Mouse (Mus musculus): Measurements from ENCODE around the gene Hey2. TPM values are rescaled to one million over a fixed set of nuclear protein-coding genes. Genes with fewer than 3 reads are reported as not detected.

Gene Hey2
- 2.3 TPM for polyA plus RNA-seq (2014; fragmentation: Illumina TruSeq; extraction: RNeasy Lipid Tissue Mini Kit (QIAGEN cat#74804); ENCODE audit: low read depth, low replicate concordance)

DNA sequence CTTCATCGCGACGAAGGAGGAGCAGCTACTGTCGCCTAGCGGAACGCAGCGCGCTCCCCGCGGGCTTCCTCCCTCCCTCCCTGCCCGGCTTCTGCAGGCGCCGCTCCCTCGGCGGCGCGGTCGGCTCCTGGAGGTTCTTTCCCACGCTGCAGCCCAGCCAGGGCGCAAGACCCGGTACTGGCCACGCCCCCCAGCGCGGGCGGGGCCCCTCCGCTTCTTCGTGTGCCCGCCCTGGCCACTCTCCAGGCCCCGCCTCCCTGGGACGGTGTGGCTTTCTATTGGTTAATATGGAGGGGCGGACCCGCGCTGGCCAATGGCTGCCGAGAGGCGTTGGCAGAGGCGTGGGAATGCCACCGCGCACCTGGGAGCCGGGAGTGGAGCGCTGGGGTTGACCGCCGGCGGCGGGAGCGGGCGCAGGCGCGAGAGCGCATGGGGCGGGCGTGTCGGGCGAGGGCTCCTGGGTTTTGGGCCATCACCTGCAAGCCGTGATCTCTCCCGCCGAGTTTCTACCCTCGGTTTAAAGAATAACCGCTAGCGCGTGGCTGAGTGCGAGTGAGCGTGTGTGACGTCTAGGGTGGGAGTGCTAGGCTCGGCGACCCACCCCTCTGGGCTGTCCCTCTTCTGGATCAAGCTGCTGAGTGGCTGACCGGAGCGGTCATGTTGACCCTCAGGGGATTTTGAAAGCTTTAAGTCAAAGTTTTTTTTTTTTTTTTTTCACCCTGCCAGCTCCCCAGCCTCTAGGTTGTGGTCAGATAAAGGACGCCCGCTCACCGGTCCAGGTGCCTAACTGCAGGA, at the start of gene Hey2:
Hey2 (minus strand) TSS at position 159 of the 795 bp plus-strand sequence.

DNA sequence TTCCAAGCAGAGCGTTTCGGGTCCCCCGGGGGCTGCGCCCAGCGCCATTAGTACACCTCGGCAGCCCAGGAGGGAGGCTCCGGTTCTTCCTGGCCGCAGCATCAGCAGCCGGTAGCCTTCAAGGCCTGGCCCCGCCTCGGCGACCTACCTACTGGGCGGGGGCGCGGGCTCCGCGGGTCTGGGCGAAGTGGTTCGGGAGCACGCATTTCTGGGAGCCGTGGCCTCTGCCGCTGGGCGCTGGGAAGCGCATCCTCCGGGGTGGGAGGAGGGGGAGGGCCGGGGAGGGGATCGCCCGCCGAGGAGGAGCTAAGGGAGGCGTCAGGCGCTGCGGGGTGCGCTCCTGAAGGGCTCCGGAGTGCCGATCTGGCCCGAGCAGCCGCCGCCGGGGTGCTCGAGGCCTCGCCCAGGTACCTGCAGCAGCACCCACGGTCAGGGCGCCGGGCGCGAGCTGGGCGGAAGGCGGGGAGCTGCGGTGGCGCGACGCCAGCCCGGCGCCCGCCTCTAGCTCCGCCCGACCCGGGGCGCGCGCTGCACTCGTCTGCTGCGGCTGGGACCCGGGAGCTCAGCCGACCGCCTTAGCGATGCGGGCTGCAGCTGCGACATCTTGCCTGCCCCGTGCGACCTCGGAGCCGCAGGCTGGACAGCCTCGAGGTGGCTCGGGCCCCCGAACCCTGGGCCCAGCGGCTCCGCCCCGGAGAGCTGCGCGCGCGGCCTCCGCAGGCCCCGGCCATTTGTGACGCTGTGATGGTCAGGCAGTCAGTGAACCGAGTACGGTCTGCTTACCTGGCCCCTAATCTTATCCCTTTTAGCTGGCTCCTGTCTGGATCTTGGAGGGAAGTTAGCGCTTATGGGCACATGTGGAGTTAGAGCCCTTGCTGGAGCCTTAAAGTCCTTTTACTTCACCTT, 39.7 kb downstream of the Hey2 start, which contains the start of gene Ncoa7:
Ncoa7 (minus strand) TSS at position 646 of the 906 bp plus-strand sequence.

Other genes starting within 250 kb of the Hey2 start
- 5.8 TPM for gene Trmt11, start 242.1 kb downstream of the Hey2 start, polyA plus RNA-seq (2014; fragmentation: Illumina TruSeq; extraction: RNeasy Lipid Tissue Mini Kit (QIAGEN cat#74804); ENCODE audit: low read depth, low replicate concordance)
- 42.0 TPM for gene Hint3, start 213.2 kb downstream of the Hey2 start, polyA plus RNA-seq (2014; fragmentation: Illumina TruSeq; extraction: RNeasy Lipid Tissue Mini Kit (QIAGEN cat#74804); ENCODE audit: low read depth, low replicate concordance)
- 10.7 TPM for gene Ncoa7, start 39.5 kb downstream of the Hey2 start, polyA plus RNA-seq (2014; fragmentation: Illumina TruSeq; extraction: RNeasy Lipid Tissue Mini Kit (QIAGEN cat#74804); ENCODE audit: low read depth, low replicate concordance)